Mouse (Mus musculus) thymus, adult 2 months (tissue): ENCODE measurements around the gene Mpo.

Experiments
- CTCF ChIP-seq: fragments of 200-500 bp; IDR thresholded peaks from 2 replicates; pipeline ENCODE4 v1.5.1; 2012; ENCODE audit warnings: mild to moderate bottlenecking, control low read depth, low read length, moderate library complexity, borderline replicate concordance; ENCODE audit not compliant: control insufficient read depth, poor library complexity, insufficient read depth; ENCODE audit errors: extremely low read depth
- POLR2A ChIP-seq: fragments of 200-500 bp; IDR thresholded peaks from 2 replicates; pipeline ENCODE4 v1.6.1; 2012; ENCODE audit warnings: mild to moderate bottlenecking, low read length, control low read depth, moderate library complexity; ENCODE audit not compliant: control insufficient read depth, poor library complexity, insufficient read depth; ENCODE audit errors: extremely low read depth

GRCm38 (mm10) chr11:87743691-87744090 is 49.7 kb upstream of the Mpo start:
- no peak for TF ChIP-seq POLR2A
- no peak for TF ChIP-seq CTCF
